Mouse (Mus musculus): ENCODE results near the gene Slc25a36.

Gene Slc25a36

DNA sequence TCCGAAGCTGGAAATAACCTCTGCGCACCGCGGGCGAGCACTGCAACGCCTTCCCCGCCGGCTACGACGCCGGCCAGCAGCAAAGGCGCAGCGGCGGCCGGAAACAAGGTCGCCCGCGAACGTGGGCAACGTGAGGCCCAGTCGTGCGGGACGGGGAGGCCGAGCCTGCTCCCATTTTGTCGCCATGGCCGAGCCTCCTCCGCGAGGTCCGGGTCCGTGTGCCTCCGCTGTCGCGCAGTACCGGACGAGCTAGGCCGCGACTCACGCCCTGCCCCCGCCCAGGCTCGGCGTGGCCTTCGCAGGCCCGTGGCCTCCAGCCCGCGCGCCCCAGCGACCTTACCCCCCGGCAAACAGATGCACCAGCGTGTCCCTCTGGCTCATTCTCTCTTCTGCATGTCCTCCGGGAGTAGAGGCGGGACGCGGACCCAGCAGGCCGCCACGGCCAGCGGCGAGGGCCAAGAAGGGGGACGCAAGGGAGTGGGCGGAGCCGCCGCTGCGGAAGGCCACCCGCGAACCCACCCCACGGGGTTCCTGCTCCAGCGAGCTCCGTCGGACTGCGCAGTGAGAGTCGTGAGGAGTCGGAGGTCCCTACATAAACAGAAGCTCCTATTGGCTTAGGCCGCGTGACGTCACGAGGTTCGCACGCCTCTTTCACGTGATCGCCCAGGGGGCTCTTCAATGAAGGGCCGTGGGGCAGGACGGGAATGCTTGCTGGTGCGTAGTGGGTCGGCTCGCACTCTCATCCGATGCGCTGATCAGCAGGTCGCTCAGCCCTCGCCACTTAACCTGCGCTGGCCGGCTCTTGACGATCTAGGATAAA lies at the start of gene Slc25a36:
TSS of gene Slc25a36 (minus strand) at position 587 of the 820 bp plus-strand sequence.
- DNase-seq (ENCODE audit: extremely low spot score, low read depth, low spot score), result peak; percentile 93

DNA sequence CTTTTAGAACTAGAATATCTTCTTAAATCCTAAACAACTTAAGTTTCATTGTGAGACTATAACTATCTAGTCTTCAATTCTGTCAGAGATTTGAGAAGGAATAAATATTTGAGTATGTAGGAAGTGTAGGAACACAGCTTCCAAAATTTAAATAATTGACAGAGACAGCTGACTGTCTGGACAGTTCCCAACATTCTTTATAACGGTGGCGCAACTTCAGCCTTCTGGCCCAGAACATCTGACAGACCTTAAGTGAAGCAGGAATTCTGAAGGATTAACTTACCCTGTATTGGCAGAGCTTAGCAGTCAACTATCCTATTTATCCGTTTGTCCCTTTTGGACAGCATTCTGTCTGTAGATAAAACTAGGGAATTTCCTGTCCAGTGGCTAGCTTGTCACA lies 47.5 kb upstream of the Slc25a36 start:
- no peak for DNase-seq (ENCODE audit: extremely low spot score, low read depth, low spot score)

DNA sequence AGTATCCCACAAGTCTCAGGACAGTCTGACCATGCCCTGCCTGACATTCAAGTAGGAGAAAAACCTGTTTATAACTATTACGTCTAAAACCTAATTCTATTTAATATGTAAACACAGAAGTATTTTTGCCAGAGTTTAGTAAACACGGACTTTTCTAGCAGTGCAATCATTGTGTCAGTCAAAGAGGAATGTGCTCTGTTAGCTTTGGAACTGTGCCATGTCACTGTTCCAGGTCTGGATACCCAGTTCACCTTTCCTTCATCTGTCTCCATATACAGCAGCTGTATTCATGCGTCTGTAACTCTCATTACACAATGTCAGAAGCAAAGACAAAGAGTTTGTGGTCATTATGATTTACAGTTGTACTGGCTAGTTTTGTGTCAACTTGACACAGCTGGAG lies 45.0 kb upstream of the Slc25a36 start:
- DNase-seq (ENCODE audit: extremely low spot score, low read depth, low spot score), result no peak

DNA sequence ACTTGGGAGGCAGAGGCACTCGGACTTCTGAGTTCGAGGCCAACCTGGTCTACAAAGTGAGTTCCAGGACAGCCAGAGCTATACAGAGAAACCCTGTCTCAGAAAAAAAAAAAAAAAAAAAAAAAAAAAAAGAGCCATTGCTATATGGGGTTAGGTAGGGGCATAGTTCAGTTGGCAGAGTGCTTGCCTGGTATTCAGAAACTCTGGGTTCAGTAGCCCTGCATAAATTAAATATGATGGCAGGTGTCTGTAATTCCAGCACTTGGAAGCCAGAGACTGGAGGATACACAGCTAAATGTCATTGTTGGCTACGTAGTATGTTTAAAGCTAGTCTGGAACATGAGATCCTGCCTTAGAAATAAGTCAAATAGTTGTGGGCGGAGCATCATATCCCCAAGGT lies 44.0 kb upstream of the Slc25a36 start:
- DNase-seq (ENCODE audit: extremely low spot score, low read depth, low spot score), result no peak

DNA sequence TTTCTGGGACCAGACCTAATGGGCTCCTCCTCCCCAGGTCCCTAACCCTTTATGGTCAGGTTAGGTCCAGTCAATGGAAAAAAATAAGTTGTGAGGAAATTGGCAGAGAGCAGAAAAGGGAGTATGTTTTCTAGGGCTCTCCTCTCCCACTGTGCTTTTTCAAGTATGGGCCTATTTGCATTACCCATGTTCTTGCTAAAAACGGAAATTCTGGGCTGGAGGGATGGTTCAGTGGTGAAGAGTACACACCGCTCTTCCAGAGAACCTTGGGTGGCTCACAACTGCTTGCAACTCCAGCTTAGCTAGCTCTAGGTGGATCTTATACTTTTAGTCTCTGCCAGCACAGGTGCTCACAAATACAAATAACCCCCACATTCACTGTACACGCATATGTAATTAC lies 42.0 kb upstream of the Slc25a36 start:
- no peak for DNase-seq (ENCODE audit: extremely low spot score, low read depth, low spot score)

DNA sequence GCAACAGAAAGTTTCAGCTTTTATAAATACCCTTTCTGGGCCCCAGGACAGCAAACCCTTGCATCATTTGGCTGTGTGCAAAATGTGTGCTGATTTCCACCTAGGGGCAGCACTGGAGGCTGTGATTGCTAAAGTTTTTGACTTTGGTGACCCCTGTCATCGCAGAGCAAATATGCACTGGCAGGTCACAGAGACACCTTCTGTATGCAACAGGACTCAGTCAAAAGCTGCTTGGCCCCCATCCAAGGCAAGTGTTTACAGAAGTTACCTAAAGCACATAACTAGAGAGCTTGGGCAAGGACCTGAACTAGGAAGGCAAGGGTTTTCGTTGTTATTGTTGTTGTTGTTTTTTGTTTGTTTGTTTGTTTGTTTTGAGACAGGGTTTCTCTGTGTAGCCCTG lies 36.3 kb upstream of the Slc25a36 start:
- no peak for DNase-seq (ENCODE audit: extremely low spot score, low read depth, low spot score)

DNA sequence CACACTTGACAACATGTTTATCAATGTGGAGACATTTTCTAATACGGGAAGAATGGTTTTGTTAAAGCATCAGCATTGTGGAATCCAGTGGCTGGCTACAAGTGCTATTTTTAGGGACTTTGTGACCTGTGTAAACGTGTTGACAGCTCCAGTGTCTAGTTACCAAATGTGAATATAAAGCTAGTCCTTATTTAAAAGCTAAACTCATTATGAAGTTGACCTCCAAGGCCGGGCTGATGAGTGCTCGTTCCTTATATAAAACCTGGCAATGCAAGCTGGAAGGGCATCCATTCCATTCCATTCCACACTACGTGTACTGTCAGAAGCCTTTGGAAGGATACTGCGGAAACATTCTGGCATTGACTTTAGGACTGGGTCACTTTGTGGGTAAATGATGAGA lies 34.4 kb upstream of the Slc25a36 start:
- DNase-seq (ENCODE audit: extremely low spot score, low read depth, low spot score), result no peak

DNA sequence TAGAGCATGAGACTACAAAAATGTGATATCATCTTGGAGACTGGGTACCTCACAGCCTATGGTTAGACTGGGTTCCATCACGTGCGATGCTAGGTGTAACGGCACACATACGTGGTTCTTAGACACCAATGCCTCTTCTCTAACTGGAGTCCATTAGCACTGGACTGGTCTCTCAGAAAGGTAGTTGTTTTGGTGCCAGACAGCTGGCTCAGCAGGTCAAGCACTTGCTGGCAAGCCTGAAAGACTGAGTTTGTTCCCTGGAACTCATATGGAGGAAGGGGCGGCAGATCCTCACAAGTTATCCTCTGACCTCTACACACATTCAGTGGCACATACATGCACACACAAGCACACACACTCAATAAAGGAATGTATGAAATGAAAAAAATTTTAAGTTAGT lies 32.5 kb upstream of the Slc25a36 start:
- DNase-seq (ENCODE audit: extremely low spot score, low read depth, low spot score), result no peak

DNA sequence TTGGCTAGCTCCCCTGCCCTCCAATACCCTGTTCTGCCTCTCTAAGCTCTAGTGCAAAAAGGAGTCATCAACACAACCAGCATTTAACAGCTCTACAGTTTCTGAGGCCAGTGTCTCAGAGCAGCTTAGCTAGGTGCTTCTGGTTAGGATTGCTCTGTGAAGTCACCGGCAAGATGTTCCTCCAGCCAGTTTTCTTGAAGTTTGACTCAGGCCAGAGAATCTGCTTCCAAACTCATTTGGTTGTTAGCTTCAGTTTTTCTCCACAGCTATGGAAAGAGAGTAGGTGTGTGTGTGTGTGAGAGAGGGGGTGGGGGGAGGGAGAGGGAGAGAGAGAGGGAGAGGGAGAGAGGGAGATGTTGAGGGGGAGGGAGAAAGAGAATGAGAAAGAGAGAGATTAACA lies 31.6 kb upstream of the Slc25a36 start:
- no peak for DNase-seq (ENCODE audit: extremely low spot score, low read depth, low spot score)

DNA sequence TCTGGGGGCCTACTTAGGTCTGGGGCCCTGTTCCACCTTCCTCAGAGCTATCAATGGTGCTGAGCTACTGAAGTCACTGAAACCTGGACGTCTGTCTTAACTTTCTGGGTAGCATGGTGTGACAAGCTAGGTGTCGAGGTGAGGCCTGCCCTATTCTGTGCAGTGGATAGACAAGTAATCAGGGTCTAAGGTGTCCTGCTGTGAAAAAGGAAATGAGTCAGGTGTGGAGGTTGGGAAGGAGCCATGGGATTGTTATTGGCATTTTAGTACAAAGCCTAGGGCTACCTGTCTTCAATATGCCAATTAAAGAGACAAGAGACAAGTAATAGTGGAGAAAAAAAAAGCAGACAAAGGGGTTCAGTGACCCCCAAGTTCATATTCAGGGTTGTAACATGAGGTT lies 30.8 kb upstream of the Slc25a36 start:
- no peak for DNase-seq (ENCODE audit: extremely low spot score, low read depth, low spot score)

DNA sequence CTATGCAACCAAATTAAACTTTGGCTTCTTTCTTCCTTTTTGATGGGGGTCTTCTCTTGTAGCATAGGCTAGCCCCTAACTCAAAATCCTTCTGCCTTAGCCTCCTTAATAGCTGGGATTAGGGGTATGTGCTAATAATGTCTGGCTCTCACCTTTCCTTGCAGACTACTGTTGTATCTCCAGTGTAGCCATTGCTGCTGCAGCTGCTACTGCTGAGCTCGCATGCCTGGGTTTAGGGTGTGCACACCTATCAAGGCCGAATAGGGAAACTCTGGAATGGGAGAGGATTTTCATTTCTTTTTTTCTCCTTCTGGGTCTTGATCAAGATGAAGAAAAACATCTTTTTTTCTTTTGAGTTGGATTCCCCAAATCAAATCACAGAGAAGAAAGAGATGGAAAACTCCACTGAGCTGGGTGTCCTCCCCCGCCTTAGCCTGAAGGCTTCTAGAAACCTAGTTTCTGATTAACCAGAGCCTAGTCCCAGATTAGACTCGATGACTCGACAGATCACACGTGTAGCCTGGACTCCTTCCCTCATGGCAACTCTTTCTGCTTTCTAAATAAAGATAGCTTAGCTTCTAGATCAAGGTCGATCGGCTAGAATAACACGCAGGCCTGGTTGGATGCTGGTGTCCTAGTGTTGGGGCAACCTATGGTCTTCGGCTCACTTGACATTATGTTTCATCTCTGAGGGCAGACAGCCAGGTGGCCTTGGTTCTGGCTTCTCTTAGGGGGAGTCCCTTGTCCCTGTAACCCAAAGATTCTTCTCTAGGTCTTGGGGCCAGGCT lies 29.4 kb upstream of the Slc25a36 start:
- no peak for DNase-seq (ENCODE audit: extremely low spot score, low read depth, low spot score)

DNA sequence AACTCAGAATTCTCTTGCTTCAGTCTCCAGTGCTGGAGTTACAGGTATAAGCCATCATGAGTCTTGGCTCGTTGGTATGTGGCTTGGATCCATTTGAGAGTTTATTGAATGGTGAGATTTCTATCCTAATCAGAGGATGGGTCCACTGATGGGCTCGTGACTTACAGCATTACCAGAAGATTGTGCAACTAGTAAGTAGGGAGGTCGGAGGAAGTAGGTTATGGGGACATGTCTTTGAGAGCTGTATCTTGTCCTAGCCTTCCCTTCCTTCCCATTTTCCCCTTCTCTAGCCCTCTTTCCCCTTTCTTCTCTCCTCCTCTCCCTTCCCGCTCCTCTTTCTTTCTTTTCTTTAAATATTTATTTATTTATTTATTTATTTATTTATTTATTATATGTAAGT lies 26.7 kb upstream of the Slc25a36 start:
- DNase-seq (ENCODE audit: extremely low spot score, low read depth, low spot score), result no peak

DNA sequence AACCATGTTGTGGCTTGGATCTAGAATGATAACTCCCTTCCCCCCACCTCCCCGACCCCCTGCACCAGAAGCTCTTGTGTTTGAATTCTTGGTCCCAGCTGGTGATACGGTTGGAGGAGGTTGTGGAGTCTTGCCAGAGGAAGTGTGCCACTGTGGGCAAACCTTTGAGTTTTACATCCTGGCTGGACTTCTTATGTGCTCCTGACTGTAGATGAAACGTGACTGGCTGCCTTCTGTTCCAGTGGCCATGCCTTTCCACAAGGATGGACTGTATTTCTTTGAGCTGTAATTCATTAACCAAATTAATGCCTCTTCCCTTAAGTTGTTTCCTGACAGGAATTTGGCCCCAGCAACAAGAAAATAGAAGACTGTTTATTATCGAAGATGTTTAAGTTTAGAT lies 26.2 kb upstream of the Slc25a36 start:
- no peak for DNase-seq (ENCODE audit: extremely low spot score, low read depth, low spot score)

DNA sequence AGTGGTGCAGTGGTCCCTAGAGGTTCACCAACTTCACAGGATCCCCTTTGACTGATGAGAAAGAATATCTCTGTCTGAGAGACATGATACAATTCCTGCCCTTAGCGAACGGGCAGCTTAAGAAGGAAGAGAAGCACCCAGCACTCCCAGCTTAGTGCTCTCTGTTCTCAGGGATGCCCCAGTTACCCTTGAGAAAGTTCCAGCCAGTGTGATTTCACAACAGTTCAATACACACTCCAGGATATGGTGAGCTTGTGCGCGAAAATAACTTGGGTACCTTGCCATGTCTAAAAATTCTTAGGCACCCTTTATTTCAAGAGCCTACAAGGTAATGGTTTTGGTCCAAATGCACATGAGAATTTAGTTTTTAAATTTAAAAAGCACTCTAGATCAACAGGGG lies 24.9 kb upstream of the Slc25a36 start:
- no peak for DNase-seq (ENCODE audit: extremely low spot score, low read depth, low spot score)

DNA sequence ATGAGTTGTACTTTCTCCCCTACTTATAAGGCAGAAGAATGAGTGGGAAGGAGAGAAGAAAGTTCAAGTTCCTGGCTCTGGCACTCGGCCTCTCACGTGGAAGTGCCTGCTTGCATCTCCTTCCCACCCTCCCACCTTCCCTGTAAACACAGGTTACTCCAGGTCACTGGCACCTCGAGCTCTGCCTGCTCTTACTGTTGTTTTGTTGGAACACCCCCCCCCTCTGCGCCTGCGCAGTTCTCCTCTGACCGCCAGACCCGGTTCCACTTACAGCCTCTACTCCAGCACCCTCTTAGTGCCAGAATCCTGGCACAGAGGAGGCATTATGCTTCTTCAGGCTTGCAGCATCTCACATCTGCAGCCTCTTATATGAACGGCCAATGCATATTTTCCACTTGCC lies 22.2 kb upstream of the Slc25a36 start:
- DNase-seq (ENCODE audit: extremely low spot score, low read depth, low spot score), result no peak

DNA sequence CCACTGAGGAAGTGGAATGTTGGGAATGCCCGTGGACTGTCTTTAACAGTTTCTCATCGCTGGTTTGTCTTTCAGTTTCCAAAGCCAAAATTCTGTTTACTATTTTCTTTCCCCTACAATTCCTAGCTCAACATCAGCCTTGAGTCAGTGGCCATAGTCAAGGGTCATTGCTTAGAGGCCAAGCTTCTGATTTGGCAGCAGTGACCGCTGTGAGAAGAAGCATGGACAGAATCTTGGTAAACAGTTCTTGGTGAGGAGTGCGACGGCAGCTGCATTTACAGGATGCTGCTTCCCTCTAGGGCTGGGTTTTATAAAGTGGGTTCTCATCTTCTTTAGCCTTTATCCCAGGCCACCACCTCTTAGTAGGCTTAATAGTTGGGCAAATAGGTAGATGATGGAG lies 19.0 kb upstream of the Slc25a36 start:
- DNase-seq (ENCODE audit: extremely low spot score, low read depth, low spot score), result no peak

DNA sequence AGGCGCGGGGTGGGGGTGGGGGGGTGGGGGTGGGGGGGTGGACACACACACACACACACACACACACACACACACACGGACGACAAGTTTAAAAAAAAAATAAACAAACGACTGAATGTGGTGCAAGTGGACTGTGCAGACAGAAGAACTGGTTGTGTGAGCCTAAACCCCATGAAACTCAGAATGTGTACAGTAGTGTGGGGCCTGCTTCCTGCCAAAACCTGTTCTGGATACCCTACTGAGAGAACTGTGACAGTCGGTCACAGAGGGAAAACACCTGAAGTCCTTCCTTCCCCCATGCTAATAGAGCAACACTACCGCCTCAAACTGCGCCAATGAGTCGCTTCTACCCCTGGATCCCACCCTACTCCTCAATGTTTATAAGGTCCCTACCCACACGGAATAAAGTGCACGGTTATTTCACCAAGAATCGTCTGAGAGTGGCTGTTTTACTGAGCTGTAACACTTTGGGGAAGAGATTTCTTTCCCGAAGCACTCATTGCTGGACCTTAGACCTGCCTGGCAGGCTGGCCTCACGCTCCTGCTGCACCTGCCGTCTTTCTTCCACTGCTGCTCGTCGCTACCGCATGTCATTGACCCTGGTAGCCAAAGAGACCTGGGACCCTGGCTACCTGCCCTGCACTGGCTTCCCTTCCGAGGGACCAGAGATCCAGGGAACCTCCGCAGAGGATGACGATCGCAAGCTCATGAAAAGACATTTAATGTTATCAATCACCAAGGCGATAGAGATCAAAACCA lies 13.2 kb upstream of the Slc25a36 start:
- DNase-seq (ENCODE audit: extremely low spot score, low read depth, low spot score), result no peak

DNA sequence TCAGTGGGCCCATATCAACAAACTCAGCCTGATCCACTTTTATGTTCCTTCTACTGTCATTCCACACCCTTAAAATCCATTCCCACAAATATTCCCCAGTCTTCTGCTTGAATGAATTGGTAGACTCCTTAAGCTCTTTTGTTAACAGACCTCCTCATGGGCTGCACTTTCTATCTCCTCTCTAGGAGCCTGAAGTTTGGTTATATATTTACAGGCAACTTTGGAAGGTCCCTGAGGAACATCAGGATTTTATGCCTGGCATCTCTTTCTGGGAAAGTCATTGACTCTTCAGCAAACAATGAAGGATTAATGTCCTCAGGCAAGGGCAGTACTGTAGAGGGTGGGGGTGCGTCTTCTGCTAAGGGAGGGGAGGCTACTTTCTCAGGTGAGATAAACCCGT lies 10.5 kb upstream of the Slc25a36 start:
- DNase-seq (ENCODE audit: extremely low spot score, low read depth, low spot score), result no peak

DNA sequence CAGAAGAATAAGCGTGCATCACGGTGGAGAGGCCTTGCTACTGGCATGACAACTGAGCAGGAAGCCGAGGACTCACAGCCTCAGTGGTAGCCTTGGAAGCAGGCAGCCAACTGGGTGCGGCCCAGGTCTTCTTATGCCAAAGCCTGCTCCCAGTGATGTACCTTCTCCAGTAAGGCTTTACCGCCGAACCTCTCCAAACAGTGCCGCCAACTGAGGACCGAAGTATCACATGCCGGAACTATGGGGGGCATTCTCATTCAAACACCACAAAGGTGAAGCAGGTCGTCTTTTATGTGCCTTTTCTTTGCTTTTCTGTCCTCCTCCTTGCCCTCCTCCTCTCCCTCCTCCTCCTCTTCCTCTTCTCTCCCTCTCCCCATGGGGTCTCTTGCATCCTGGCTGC lies 3.3 kb upstream of the Slc25a36 start:
- DNase-seq (ENCODE audit: extremely low spot score, low read depth, low spot score), result no peak

DNA sequence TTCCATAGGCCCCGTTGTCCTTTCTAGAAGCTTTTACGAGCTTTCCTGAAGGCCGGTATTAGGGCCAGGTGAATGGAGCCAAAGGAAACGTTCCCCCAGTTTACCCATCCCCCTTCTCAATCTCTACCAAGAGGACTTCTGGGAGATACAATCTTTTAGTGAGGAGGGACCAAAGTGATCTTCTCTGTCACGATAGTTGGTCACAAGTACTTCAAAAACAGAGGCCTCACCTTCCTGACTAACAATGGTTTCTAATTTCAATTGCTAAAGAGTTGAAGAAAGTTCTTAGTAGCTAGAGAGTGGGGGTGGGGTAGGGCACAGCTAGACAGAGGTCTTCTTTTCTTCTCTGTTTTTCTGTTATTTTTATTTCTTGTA lies 2.6 kb upstream of the Slc25a36 start:
- DNase-seq (ENCODE audit: extremely low spot score, low read depth, low spot score), result no peak

DNA sequence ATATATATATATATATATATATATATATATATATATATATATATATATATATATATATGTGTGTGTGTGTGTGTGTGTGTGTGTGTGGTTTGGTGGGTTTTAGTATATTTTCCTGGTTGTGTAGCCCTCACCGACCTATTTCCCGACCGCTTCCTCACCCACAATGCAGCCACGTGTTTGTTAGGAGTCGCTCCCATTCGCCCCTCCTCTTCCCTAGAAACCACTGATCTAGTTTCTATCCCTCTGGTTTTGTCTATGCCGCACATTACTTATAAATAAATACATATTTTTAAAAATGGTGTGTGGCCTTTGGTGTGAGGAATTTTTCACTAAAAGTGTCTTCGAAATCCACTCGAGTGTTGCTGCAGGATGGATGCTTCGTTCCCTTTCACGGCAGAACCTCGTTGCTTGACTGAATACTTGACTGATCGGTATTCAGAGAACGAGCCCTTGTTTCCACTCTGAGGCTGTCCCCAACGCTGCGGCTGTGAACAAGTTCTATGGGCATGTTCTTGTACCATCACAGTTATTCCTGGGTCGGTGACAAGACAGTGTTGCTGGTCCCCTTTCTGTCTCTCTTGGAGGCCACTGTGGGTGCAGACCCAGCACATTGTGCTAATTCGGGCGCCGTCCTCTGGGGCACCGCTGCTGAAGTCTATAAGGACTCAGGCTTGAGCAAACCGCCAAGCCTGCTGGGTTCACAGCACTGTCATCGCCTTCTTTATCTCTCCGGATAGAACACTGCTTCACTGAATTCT lies 2.0 kb upstream of the Slc25a36 start:
- DNase-seq (ENCODE audit: extremely low spot score, low read depth, low spot score), result no peak
